Mouse (Mus musculus) left cerebral cortex, postnatal 10 days (tissue): ENCODE data around the gene Tat. TPM values are rescaled to one million over a fixed set of nuclear protein-coding genes. Genes with fewer than 3 reads are reported as not detected.

Source experiments
- DNase-seq, 2 experiments: peaks; one replicate each; pipeline ENCODE4 v3.0.0; 2021 to 2022; ENCODE audit warnings: low spot score in 2 of 2, mixed read lengths in 1 of 2; ENCODE audit errors: extremely low spot score in 1 of 2
- intact Hi-C: fragments of 180-260 bp; cut with DNase I; formaldehyde crosslinking; loops from one replicate; pipeline ENCODE4 v1.15.1; 2025
- total RNA-seq, 2 experiments: library from RNA; stranded (reverse); gene quantifications; 2 replicates each; pipeline ENCODE4 v1.2.3; 2021

Tat gene
- total RNA-seq, 2 experiments from 2014 or later = not detected

DNA sequence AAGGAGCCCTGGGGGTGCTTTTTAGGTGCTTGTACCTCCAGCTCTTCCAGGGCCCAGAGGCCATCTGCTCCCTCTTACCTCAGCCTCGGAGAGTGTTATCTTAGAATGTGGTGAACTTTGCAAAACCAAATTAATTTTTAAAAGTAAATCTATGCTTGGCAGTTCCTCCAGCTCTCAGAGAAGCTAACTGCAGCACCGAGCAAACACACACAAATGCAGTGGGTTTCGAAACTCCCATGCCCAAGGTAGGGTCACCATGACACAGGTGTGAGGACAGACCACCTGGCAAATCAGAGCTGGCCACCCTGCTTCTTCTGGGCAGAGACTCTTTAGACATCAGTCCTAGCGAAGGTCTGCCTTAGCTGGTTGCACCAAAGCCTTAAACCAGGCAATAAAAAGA lies 17.3 kb upstream of the Tat start:
- intact Hi-C loops = loop anchor here (10.0 kb wide), 1 partner anchor 502 kb away; no protein-coding TSS in a partner anchor
- no peak for DNase-seq

DNA sequence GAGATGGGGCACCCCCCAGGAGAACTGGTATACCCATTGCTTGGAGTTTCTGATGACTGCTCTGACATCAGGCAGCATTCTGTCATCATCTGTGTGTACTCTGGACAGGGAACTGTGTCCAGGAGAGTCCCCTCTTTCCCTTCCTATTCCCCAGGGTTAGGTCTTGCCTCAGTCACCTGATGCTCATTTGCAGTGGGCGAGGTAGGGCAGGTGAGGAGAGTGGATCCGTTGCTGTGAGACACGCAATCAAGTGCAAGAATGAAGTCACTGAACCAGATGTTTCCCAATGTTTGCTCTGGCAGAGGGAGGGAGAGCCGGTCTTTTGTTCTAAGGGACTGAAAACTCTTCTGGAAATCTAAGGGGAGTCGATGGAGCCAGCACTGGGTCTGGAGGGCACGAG lies 10.9 kb upstream of the Tat start:
- intact Hi-C loops = loop anchor here (10.0 kb wide), 1 partner anchor 495 kb away; no protein-coding TSS in a partner anchor
- no peak for DNase-seq

DNA sequence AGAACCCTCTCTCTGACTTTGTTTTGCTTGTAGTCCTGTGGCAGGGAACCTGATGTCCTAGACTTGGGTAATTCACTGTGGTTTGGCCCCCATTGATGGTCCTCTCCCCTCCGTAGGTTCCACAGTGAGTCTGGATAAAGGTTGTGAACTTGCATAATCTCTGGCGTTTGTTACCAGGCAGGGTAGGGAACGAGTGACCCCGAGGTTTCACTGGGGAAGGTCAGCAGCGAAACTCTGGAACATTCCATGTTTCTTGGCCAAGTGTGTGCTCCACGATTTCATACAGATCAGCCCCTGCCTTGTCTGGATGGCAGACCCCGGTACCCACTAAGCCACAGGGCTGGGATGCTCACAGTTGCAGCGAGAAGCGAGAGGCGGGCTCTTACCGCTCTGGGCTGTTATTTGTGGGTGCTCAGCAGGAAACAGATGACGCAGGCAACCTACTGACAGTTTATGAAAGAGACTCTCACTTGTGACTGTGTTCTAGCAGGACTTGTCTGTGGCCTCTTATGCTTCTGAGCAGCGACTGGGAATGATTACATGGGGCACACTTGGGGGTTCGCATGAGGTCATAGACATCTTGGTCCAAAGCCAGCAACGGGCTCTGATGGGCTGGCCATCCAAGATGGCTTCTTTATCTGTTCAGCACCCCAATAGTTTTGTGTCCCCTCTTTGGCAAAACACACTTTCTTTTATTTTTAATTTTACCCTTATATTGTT lies 7.7 kb upstream of the Tat start:
- intact Hi-C loops = no loop called here
- no peak for DNase-seq

- peak in 1 of 2 experiments; percentile 20 for DNase-seq
- intact Hi-C loops = no loop called here
Measured at GRCm38 (mm10) chr8:109983944-109984343, 6.3 kb upstream of the Tat start.

DNA sequence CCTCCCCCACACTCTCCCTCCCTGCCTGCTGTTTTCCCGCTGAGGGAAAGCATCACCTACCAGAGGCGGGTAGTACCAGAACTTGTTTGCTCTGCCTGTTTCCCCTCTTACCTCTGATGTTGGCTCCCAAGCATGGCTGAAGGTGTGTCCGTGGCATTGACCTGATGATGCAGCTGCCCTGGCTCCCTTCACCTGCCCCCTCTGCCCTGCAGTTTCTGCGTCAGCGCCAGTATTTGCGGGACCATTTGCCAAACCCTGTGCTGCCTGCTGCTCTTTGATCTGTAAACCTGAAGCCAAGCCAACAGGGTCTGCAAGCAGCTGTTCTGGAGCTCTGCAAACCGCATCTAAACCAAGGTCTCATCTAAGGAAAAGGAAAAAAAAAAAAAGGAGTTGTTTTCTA lies 3.9 kb upstream of the Tat start:
- DNase-seq = no peak
- intact Hi-C loops = no loop called here

GRCm38 (mm10) chr8:109987776-109988175 lies 2.5 kb upstream of the Tat start:
- intact Hi-C loops = no loop called here
- DNase-seq = no peak

GRCm38 (mm10) chr8:109989151-109989550 lies 1.1 kb upstream of the Tat start:
- intact Hi-C loops = no loop called here
- no peak for DNase-seq

DNA sequence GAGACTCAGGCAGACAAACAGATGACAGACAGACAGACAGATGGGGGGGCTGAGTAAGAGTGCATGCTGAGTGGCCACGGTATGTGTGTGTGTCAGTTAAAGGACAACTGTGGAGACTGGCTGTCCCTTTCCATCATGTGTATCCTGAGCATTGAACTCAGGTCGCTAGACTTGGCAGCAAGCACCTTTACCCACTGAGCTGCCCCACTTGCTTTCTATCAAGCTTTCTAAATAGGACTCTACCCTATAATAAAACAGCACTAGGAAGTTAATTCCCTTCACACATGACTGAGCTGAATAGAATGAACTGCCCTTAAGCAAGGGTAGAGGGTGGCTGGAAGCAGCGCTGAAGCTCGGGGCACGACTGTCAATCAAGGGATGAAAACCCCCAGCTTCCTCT lies 1.9 kb downstream of the Tat start:
- intact Hi-C loops = no loop called here
- no peak for DNase-seq

DNA sequence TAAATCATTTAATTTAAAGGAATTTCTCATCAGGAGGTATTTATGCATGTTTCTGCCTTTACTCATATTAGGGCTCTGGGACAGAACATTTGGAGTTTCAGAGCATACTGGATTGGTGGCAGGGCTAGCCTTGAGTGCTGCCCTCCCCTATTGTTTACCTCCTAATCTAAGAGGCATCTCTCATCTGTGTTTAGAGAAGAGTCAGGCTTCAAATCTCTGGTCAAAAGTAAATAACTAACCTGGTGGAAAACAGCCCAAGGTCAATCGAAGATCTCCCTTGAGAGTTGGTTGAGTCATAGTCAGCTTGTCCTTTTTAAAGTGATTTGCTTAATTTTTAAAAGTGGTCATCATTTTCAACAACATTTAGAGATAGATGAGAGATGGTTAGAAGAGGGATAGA lies 2.7 kb downstream of the Tat start:
- no peak for DNase-seq
- intact Hi-C loops = no loop called here

DNA sequence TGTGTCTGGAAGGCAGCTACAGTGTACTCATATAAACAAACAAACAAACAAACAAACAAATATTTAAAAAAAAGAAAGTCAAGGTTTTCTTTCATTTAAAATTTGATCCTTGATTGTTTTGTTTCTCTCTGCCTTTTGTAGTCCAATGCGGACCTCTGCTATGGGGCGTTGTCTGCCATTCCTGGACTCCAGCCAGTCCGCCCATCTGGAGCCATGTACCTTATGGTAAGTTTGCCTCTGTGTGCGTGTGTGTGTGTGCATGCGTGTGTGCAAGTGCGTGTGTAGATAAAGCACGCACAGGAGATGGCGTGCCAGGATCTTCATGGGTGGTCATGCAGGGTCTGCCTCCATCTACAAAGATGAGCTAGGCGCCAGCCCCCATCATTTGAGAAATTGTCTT lies 7.1 kb downstream of the Tat start:
- no peak for DNase-seq
- intact Hi-C loops = no loop called here

GRCm38 (mm10) chr8:109998066-109998465 lies 7.8 kb downstream of the Tat start:
- no peak for DNase-seq
- intact Hi-C loops = no loop called here

GRCm38 (mm10) chr8:109999974-110000373 lies 9.7 kb downstream of the Tat start:
- intact Hi-C loops = no loop called here
- no peak for DNase-seq

DNA sequence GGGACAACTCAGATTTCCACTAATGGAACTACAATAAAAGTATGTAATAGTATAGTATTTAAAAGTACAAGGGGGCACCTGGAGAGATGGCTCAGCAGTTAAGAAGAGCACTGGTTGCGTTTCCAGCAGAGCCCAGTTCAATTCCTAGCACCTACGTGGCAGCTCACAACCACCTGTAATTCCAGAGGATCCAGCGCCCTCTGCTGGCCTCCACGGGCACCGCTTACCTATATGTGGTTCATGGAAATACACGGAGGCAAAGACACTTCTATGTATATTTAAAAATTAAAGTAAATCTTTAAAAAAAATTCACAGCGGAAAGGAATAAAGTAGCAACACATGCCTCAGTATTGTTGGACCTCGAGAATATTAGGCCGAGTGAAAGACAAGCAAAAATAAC lies 12.7 kb downstream of the Tat start:
- intact Hi-C loops = no loop called here
- no peak for DNase-seq

- no peak for DNase-seq
- intact Hi-C loops = no loop called here
Measured at GRCm38 (mm10) chr8:110004300-110004699, 14.1 kb downstream of the Tat start.

DNA sequence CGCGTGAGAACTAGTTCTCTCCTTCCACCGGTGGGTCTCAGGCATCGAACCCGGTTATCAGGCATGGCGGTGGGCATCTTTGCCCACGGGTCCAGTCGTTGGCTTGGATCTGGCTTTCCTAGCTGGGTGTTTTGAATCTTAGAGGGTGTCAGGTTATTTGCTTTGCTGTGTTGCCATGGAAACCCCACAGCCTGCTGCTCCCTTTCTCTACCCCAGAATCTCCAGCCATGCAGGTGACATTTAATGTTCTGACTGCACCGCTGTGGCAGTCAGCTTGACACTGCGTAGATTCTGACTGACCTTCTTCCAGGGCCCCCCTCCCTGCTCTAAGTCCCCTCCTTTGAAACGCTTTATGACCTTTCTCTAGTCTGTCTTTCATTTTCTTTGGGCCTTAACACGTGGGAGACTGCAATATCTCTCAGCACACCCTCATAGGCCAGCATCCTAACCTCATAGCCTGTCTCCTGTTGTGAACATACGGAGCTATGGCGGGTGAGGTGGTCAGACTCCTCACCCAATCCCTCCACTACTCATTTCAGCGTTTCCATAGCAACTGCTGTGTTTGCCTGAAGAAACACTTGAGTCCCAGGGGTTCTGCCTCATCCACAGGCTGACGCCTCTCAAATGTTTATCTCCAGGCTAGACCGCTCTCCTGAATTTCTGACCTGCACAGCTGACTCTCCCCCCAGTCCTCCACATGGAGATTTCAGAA lies 16.2 kb downstream of the Tat start:
- peak in 1 of 2 experiments; percentile 20 for DNase-seq
- intact Hi-C loops = no loop called here

- no peak for DNase-seq
- intact Hi-C loops = no loop called here
Measured at GRCm38 (mm10) chr8:110008228-110008994, 18.2 kb downstream of the Tat start.

- DNase-seq = no peak
- intact Hi-C loops = no loop called here
Measured at GRCm38 (mm10) chr8:110008995-110009446, 18.8 kb downstream of the Tat start.

- intact Hi-C loops = loop anchor here (5.0 kb wide), 1 partner anchor 61 kb away; no protein-coding TSS in a partner anchor
Measured at GRCm38 (mm10) chr8:110010868-110011267, 20.6 kb downstream of the Tat start.

GRCm38 (mm10) chr8:110022081-110022480 lies 31.8 kb downstream of the Tat start:
- intact Hi-C loops = no loop called here
- DNase-seq = no peak

More at GRCm38 (mm10) chr8:110010868-110011267, 20.6 kb downstream of the Tat start:
- DNase-seq = no peak
